Mouse (Mus musculus): ENCODE measurements around the gene Gm5862.
"Not testable (repeated sequence)": the region's sequence is repeated elsewhere in the genome, so short reads cannot be mapped to it uniquely, and the experiment has no call there.

DNA sequence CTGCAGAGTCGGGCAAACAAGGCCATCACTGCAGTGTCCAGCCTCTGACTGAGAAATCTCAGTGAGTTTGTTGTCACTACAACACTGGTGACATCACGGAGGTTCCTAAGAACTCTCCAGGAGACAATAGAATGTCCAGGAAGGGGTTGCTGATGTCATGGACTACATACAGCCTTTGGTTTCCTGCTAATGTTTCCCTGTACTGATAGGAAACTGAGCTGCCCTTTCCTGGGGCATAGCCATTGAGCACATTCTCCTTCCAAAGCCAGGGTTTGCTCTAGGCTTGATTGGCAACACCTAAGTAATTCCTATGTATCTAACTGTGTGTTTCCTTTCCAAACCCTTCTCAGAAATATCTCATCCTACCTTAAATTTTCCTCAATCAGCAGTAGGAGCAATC lies 50.2 kb downstream of the Gm5862 start, which contains the start of gene Gm21680:
- not testable (repeated sequence) for TF ChIP-seq CTCF (conservative IDR thresholded peaks at IDR 0.05; ENCODE audit: low read length); NANOG (IDR thresholded peaks at IDR 0.05; ENCODE audit: borderline replicate concordance, low read length)

Measured in E14TG2a.4 (cell line).